Mouse (Mus musculus): ENCODE data around the gene Exosc5. TPM values are rescaled to one million over a fixed set of nuclear protein-coding genes. Genes with fewer than 3 reads are reported as not detected.

Gene Exosc5
- polyA plus RNA-seq, 1 experiment from 2014 or later: 71.3 TPM

DNA sequence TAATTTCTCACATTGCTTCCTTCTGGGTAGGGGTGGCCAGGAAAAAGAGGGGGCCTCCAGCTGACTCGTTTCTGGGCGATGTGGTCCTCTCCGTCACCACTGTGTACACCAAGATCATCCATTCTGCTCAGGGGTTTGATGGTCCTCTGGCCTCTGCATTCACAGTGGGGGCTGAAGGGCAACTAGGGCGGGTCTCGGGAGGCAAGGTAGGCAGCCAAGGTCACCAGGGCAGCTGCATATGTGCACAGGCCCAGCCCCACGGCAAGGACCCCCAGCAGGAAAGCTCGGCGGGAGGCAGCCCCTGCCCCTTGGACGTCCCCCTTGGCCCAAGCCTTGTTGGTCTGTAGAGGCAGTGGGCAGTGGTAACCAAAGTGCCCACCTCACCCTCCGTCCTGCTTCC lies 10.2 kb downstream of the Exosc5 start:
- 84% methylated on average over 10 of the region's 10 CpGs for WGBS

DNA sequence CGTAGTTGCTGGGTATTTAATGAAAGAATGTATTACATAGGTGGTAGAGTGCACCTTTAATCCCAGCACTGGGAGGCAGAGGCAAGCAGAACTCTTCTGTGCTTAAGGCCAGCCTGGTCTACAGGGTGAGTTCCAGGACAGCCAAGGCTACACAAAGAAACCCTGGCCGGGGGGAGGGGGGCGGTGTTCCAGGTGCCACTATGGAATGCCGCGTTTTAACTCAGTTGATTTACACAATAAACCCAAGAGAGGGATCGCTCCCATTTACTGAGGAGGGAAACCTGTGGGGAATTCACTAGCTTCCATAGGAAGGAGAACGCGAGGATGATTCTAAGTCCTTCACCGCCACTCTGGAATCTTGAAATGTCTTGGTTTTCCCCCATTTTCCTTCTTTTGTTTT lies 10.7 kb downstream of the Exosc5 start:
- Histone ChIP-seq H3K4me1 (peaks cover 4% of the 10 kb centered on the region), H3K9ac (no peak overlapping the region), H3K27me3 (peaks cover 17% of the 10 kb centered on the region), H3K36me3 (peaks cover 46% of the 10 kb centered on the region), H3K27ac (replicated peaks) (no peak overlapping the region), H3K9me3 (replicated peaks) (no peaks in the 10 kb centered on the region), H3K4me2 (replicated peaks) (no peak overlapping the region), H3K4me3 (replicated peaks) (no peak overlapping the region)
- no peak for ATAC-seq (ENCODE audit: insufficient number of reproducible peaks, low FRiP score, low TSS enrichment, low read depth)
- WGBS: 80% methylated on average over 9 of the region's 9 CpGs

More for the DNA sequence above, 10.2 kb downstream of the Exosc5 start:
- peaks cover 12% of the 10 kb centered on the region for H3K27me3 ChIP-seq
- no peak overlapping the region for H3K9ac ChIP-seq
- no peak overlapping the region for H3K4me2 ChIP-seq (replicated peaks)
- no peak for ATAC-seq (ENCODE audit: insufficient number of reproducible peaks, low FRiP score, low TSS enrichment, low read depth)
- no peaks in the 10 kb centered on the region for H3K4me1 ChIP-seq
- H3K9me3 ChIP-seq (replicated peaks): no peaks in the 10 kb centered on the region
- H3K36me3 ChIP-seq: peaks cover 50% of the 10 kb centered on the region
- H3K4me3 ChIP-seq (replicated peaks): no peak overlapping the region
- no peak overlapping the region for H3K27ac ChIP-seq (replicated peaks)

DNA sequence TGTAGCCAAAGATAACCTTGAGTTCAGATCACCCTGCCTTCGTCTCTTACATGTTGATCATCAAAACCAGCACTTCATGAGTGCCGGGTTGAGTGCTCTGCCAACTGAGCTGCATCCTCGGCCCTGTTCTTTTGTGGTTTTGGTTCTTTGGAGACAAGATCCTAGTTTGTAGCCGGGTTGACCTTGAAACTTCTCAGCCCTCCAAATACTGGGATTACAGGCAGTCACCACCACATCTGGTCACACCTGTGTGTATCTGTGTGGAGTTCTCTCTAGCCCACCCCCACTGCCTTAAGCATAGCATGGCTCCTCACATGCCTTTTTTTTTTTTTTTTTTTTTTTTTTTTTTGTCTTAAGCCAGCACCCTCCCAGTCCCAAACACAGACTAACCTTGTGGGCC lies 11.1 kb downstream of the Exosc5 start:
- Histone ChIP-seq H3K9me3 (replicated peaks) (no peaks in the 10 kb centered on the region), H3K4me3 (replicated peaks) (no peak overlapping the region), H3K4me2 (replicated peaks) (no peak overlapping the region), H3K4me1 (peaks cover 8% of the 10 kb centered on the region), H3K36me3 (peaks cover 41% of the 10 kb centered on the region), H3K27me3 (peaks cover 22% of the 10 kb centered on the region), H3K27ac (replicated peaks) (no peak overlapping the region), H3K9ac (no peak overlapping the region)
- WGBS: 81% methylated on average over 4 of the region's 4 CpGs
- ATAC-seq (ENCODE audit: insufficient number of reproducible peaks, low FRiP score, low TSS enrichment, low read depth): no peak

DNA sequence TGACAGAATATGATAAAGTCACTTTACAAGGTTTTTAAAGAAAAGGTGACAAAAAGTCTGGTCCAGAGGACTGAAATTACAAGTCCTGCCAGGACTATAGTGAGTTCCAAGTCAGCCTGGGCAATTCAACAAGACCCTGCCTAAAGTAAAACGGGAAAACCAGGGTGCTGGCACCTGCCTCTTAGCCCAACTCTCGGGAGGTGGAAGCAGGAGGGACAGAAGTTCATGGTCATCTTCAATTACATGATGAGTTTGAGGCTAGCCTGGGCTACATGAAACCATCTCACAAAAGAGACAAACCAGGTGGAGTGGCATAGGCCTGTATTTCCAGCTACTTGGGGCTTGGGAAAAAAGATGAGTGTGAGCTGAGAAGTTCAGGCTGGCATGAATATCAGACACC lies 12.7 kb downstream of the Exosc5 start:
- ATAC-seq (ENCODE audit: insufficient number of reproducible peaks, low FRiP score, low TSS enrichment, low read depth): no peak
- Histone ChIP-seq H3K9me3 (replicated peaks) (no peaks in the 10 kb centered on the region), H3K4me3 (replicated peaks) (no peak overlapping the region), H3K4me2 (replicated peaks) (no peak overlapping the region), H3K27me3 (peaks cover 28% of the 10 kb centered on the region), H3K9ac (no peak overlapping the region), H3K27ac (replicated peaks) (no peak overlapping the region), H3K4me1 (peaks cover 16% of the 10 kb centered on the region), H3K36me3 (peaks cover 25% of the 10 kb centered on the region)
- 70% methylated on average over 2 of the region's 2 CpGs for WGBS

DNA sequence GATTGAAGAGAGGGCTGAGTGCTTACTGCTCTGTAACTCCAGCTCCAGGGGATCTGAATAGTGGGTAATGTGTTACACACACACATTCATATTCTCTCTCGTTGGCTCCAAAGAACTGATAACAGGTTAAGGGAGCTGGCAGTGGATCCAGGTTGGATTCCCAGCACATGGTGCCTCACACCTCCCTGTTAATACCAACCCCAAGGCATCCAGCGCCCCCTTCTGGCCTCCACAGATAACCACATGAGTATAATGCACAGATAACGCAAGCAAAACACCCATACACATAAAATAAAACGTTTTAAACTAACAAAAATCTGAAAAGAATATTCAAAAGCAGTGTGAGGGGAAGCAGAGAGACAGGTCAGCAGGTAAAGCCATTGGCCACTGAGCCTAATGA lies 13.5 kb downstream of the Exosc5 start:
- Histone ChIP-seq H3K27ac (replicated peaks) (no peak overlapping the region), H3K9ac (no peak overlapping the region), H3K4me1 (peaks cover 18% of the 10 kb centered on the region), H3K4me3 (replicated peaks) (no peak overlapping the region), H3K9me3 (replicated peaks) (no peaks in the 10 kb centered on the region), H3K36me3 (peaks cover 19% of the 10 kb centered on the region), H3K27me3 (peaks cover 28% of the 10 kb centered on the region), H3K4me2 (replicated peaks) (no peak overlapping the region)
- no peak for ATAC-seq (ENCODE audit: insufficient number of reproducible peaks, low FRiP score, low TSS enrichment, low read depth)
- 47% methylated on average over 4 of the region's 4 CpGs for WGBS

DNA sequence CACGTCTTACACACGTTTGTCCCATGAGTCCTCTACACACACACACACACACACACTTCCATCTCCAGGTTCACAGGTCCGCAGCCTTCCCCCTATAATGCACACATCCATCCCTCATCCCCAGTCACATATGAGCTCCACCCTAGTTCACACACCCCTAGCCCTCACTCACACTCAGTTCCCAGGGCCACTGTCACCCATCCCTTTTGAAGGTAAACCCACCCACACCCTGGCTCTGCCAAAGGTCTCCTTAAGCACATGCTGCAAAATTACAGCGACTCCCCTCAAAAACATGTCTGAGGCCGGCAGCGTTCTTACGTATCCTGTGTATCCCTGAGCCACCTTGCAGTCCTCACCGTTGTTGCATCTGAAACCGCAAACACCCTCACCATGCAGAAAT lies 15.3 kb downstream of the Exosc5 start:
- H3K4me3 ChIP-seq (replicated peaks): peak overlapping the region; percentile 36; the same call in 1 of the 2 replicates

DNA sequence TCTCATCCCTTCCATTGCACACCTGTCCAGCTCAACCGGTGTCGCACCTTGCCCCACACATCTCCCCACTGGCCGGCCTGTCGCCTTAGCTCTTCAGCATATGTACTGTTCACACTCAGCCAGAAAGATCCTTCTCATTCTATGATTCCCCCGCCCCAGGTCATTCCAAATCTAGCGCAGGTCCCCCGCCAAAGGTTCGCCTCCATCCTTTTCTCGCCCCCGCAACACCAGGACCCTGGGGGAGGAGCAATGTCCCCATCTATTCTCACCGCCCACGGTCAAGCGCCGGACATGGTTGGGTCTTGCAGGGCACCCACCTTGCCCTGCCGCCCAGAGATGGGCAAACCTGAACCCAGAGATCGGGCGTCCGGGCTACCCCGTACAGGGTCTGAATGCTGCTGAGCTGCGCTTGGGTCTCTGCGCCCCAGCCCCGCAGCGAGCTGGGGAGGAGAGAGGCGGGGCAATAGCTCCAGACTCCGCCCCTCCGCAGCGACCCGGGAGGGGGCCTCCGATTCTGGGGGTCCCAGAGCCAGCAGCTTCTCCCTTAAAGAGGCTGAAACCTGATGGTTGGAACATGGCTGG lies 15.8 kb downstream of the Exosc5 start, which contains the start of gene Tmem91:
Tmem91 (minus strand) TSS at position 448 of the 582 bp plus-strand sequence.
- Histone ChIP-seq H3K4me1 (peaks cover 19% of the 10 kb centered on the region), H3K27me3 (peaks cover 34% of the 10 kb centered on the region), H3K4me3 (replicated peaks) (peak within 1 kb of the TSS; percentile 36), H3K4me2 (replicated peaks) (peak within 1 kb of the TSS; percentile 66), H3K9ac (no peak within 1 kb of the TSS), H3K9me3 (replicated peaks) (no peaks in the 10 kb centered on the region), H3K27ac (replicated peaks) (no peak within 1 kb of the TSS), H3K36me3 (no peaks in the 10 kb centered on the region)
- 3% methylated on average over 29 of the region's 29 CpGs for WGBS
- ATAC-seq (ENCODE audit: insufficient number of reproducible peaks, low FRiP score, low TSS enrichment, low read depth): no peak

More for the DNA sequence above, 15.3 kb downstream of the Exosc5 start:
- no peak for ATAC-seq (ENCODE audit: insufficient number of reproducible peaks, low FRiP score, low TSS enrichment, low read depth)
- Histone ChIP-seq H3K9ac (no peak overlapping the region), H3K9me3 (replicated peaks) (no peaks in the 10 kb centered on the region), H3K27ac (replicated peaks) (no peak overlapping the region), H3K27me3 (peaks cover 33% of the 10 kb centered on the region), H3K4me1 (peaks cover 18% of the 10 kb centered on the region), H3K36me3 (peaks cover 1% of the 10 kb centered on the region; the same call in 1 of the 2 replicates), H3K4me2 (replicated peaks) (peak overlapping the region; percentile 66)
- 27% methylated on average over 9 of the region's 9 CpGs for WGBS

DNA sequence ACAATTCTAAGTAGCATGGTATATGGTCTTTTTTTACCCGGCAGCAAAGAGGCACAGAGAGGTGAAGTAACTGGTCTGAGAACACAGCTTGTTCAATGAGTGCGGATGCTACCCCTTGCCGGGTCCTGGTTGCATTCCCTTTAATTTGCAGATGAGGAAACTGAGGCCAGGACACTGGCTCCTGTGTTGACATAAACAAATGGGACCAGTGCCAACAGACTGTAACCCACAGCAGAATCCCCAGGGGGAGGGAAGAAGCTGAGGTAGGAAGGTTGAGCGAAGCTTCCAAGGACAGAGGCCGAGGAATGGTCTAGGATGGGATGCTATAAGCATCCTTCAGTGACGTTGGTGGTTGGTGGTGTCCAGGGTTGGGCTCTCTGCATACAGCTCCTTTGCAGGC lies 16.4 kb downstream of the Exosc5 start:
- Histone ChIP-seq H3K9me3 (replicated peaks) (no peaks in the 10 kb centered on the region), H3K9ac (no peak overlapping the region), H3K4me3 (replicated peaks) (peak overlapping the region; percentile 36), H3K27ac (replicated peaks) (no peak overlapping the region), H3K27me3 (peaks cover 34% of the 10 kb centered on the region), H3K4me2 (replicated peaks) (peak overlapping the region; percentile 66; the same call in 1 of the 2 replicates), H3K4me1 (peaks cover 25% of the 10 kb centered on the region), H3K36me3 (no peaks in the 10 kb centered on the region)
- WGBS: 49% methylated on average over 6 of the region's 6 CpGs
- ATAC-seq (ENCODE audit: insufficient number of reproducible peaks, low FRiP score, low TSS enrichment, low read depth): no peak

DNA sequence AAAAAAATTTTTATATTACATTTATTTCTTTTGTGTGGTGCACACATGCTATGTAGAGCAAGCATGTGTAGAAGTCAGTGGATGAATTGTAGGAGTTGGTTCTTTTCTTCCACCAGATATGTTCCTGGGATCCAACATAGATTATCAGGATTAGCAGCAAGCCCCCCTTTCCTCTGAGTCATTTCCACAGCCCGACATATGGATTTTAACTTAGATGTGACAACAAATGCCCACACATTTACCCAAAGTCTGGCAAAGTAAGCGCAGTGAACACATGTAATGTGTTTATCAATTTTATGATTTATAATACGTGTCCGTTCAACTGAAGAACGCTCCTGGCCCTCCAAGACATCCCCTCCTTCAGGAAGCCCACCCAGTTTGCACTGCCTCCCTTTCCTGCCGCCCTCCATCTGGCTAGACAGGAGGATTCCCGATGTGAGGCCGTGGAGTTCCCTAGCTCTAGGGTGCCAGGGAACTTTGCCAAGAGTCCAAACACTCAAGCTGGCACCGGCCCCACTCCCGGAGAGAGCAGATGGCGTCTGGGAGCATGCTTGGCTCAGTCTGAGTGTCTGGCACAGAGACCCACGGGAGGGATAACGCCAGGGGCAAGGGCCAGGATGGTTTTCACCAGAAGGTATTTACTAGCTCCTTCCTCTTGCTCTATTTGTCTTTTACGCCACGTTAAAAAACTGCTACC lies 17.3 kb downstream of the Exosc5 start:
- H3K27me3 ChIP-seq: peaks cover 34% of the 10 kb centered on the region
- H3K27ac ChIP-seq (replicated peaks): no peak overlapping the region
- peaks cover 28% of the 10 kb centered on the region for H3K4me1 ChIP-seq
- peak overlapping the region; percentile 12; the same call in 1 of the 2 replicates for H3K4me2 ChIP-seq (replicated peaks)
- no peaks in the 10 kb centered on the region for H3K36me3 ChIP-seq
- no peaks in the 10 kb centered on the region for H3K9me3 ChIP-seq (replicated peaks)
- no peak for ATAC-seq (ENCODE audit: insufficient number of reproducible peaks, low FRiP score, low TSS enrichment, low read depth)
- H3K4me3 ChIP-seq (replicated peaks): no peak overlapping the region
- no peak overlapping the region for H3K9ac ChIP-seq
- WGBS: 46% methylated on average over 15 of the region's 15 CpGs

DNA sequence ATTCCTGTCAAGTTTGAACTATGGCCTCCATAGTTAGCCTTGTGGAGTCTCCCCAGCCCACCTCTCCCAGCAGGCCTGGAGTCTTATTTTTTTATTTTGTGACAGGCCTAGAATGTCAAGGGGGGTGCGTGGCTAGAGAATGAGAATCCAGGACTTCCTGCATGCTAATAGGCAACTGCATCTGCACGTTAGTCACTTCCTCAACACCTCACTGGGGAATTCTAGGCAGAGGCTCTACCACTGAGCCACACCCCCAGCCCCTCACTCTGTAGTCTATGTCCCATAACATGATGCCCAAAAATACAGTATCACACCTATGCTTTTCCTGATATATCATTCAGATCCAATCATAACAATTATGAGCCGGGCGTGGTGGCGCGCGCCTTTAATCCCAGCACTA lies 18.0 kb downstream of the Exosc5 start:
- no peaks in the 10 kb centered on the region for H3K36me3 ChIP-seq
- no peak overlapping the region for H3K4me3 ChIP-seq (replicated peaks)
- peak overlapping the region; percentile 8; the same call in 1 of the 2 replicates for H3K27ac ChIP-seq (replicated peaks)
- no peak for ATAC-seq (ENCODE audit: insufficient number of reproducible peaks, low FRiP score, low TSS enrichment, low read depth)
- H3K9me3 ChIP-seq (replicated peaks): no peaks in the 10 kb centered on the region
- 88% methylated on average over 7 of the region's 7 CpGs for WGBS
- peaks cover 34% of the 10 kb centered on the region for H3K27me3 ChIP-seq
- H3K4me1 ChIP-seq: peaks cover 36% of the 10 kb centered on the region
- no peak overlapping the region for H3K4me2 ChIP-seq (replicated peaks)
- no peak overlapping the region for H3K9ac ChIP-seq

DNA sequence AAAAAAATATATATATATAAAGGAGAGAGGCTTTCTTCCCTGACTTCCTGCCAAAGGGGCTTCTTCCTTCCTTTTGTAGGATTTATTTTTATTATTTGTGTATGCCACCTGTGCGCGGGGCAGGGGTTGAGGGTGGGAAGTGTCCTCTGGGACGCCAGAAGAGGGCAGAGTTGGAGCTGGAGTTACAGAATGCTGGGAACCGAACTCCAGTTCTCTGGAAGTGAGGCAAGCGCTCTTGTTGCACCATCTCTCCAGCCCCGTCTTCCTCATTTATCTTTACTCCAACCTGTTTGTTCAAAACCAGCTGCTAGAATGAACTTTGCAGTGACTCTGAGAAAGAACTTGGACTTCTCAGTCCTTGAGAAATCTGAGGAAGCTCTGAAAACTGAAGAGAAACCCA lies 21.0 kb downstream of the Exosc5 start:
- Histone ChIP-seq H3K27me3 (peaks cover 14% of the 10 kb centered on the region), H3K36me3 (no peaks in the 10 kb centered on the region), H3K4me2 (replicated peaks) (peak overlapping the region; percentile 73), H3K9ac (0 out of 2 replicates have a peak overlapping the region, but pooled peaks have one; percentile 44), H3K4me1 (peaks cover 29% of the 10 kb centered on the region), H3K4me3 (replicated peaks) (peak overlapping the region; percentile 63), H3K9me3 (replicated peaks) (no peaks in the 10 kb centered on the region), H3K27ac (replicated peaks) (peak overlapping the region; percentile 93; the same call in 1 of the 2 replicates)
- WGBS: 7% methylated on average over 6 of the region's 6 CpGs
- ATAC-seq (ENCODE audit: insufficient number of reproducible peaks, low FRiP score, low TSS enrichment, low read depth): no peak

Data from embryonic facial prominence, embryonic 15.5 days (tissue).